Mouse (Mus musculus): Measurements from ENCODE around the gene Nek6. TPM values are rescaled to one million over a fixed set of nuclear protein-coding genes. Genes with fewer than 3 reads are reported as not detected.

Nek6 gene
- total and polyA plus RNA-seq, 3 experiments: 3.7 to 5.4 TPM; not detected in 1

- H3K9ac ChIP-seq (ENCODE audit: control insufficient read depth, low read depth, low read length, poor library complexity, severe bottlenecking): no peak overlapping the region
- DNase-seq (ENCODE audit: low read depth, low spot score): peak; percentile 61
- no peaks in the 10 kb centered on the region for H3K9me3 ChIP-seq (replicated peaks; ENCODE audit: insufficient read depth, low read length)
- no peak for TF ChIP-seq E2F4 (IDR thresholded peaks at IDR 0.05; ENCODE audit: borderline replicate concordance, low read depth, low read length)
- TF ChIP-seq CHD2 (IDR thresholded peaks at IDR 0.05; ENCODE audit: low read length): no peak
- peak; percentile 53 for TF ChIP-seq RCOR1 (IDR thresholded peaks at IDR 0.05; ENCODE audit: low read depth, low read length)
- TF ChIP-seq TCF12 (IDR thresholded peaks at IDR 0.05; ENCODE audit: low read depth, low read length): no peak
- TF ChIP-seq ETS1 (IDR thresholded peaks at IDR 0.05; ENCODE audit: low read depth, low read length): no peak
- TF ChIP-seq MAFK (IDR thresholded peaks at IDR 0.05; ENCODE audit: borderline replicate concordance, low read depth, low read length): no peak
- no peaks in the 10 kb centered on the region for H3K4me1 ChIP-seq (ENCODE audit: control insufficient read depth in 1 of 2, insufficient read depth in 2 of 2, low read length in 2 of 2)
- H3K36me3 ChIP-seq (ENCODE audit: control insufficient read depth in 1 of 2, insufficient read depth in 2 of 2, low read length in 2 of 2): no peaks in the 10 kb centered on the region
- no peaks in the 10 kb centered on the region for H3K27me3 ChIP-seq (ENCODE audit: control insufficient read depth in 1 of 2, insufficient read depth in 2 of 2, low read length in 2 of 2)
- H3K4me3 ChIP-seq (ENCODE audit: control insufficient read depth in 1 of 2, insufficient read depth in 1 of 2, low read depth in 2 of 2, low read length in 2 of 2): no peak overlapping the region
- no peaks in the 10 kb centered on the region for H3K79me2 ChIP-seq (ENCODE audit: control insufficient read depth, insufficient read depth, low read length, poor library complexity)
- H3K27ac ChIP-seq (ENCODE audit: control insufficient read depth, low read depth, low read length): no peak overlapping the region
These were observed 3.0 kb downstream of the Nek6 start for GRCm38 (mm10) chr2:38514411-38514810.

GRCm38 (mm10) chr2:38515446-38515845 lies 4.0 kb downstream of the Nek6 start:
- H3K9me3 ChIP-seq (replicated peaks; ENCODE audit: insufficient read depth, low read length): no peaks in the 10 kb centered on the region
- TF ChIP-seq ETS1 (IDR thresholded peaks at IDR 0.05; ENCODE audit: low read depth, low read length): no peak
- no peak for TF ChIP-seq MYC (IDR thresholded peaks at IDR 0.05; ENCODE audit: low read depth, low read length)
- no peak for TF ChIP-seq SIN3A (IDR thresholded peaks at IDR 0.05; ENCODE audit: low read length)
- no peak for TF ChIP-seq HCFC1 (IDR thresholded peaks at IDR 0.05; ENCODE audit: low read depth, low read length)
- TF ChIP-seq UBTF (IDR thresholded peaks at IDR 0.05; ENCODE audit: borderline replicate concordance, insufficient read depth, low read depth, low read length): no peak
- TF ChIP-seq CHD2 (IDR thresholded peaks at IDR 0.05; ENCODE audit: low read length): no peak
- TF ChIP-seq RAD21 (IDR thresholded peaks at IDR 0.05; ENCODE audit: low read depth, low read length): no peak
- no peak for TF ChIP-seq ZNF384 (IDR thresholded peaks at IDR 0.05; ENCODE audit: low read depth, low read length)
- no peak for TF ChIP-seq TAL1 (IDR thresholded peaks at IDR 0.05; ENCODE audit: low read length)
- no peak for TF ChIP-seq CTCF (IDR thresholded peaks at IDR 0.05 in 2 of 3, conservative IDR thresholded peaks at IDR 0.05 in 1 of 3; ENCODE audit: control insufficient read depth in 1 of 3, insufficient read depth in 1 of 3, low read depth in 2 of 3, low read length in 3 of 3, poor library complexity in 1 of 3, severe bottlenecking in 1 of 3)
- no peak for TF ChIP-seq ZMIZ1 (IDR thresholded peaks at IDR 0.05; ENCODE audit: low read depth, low read length)
- no peak for TF ChIP-seq BHLHE40 (IDR thresholded peaks at IDR 0.05; ENCODE audit: borderline replicate concordance, low read depth, low read length)
- no peak for TF ChIP-seq ZKSCAN1 (IDR thresholded peaks at IDR 0.05; ENCODE audit: low read depth, low read length)
- TF ChIP-seq POLR2AphosphoS5 (IDR thresholded peaks at IDR 0.05; ENCODE audit: borderline replicate concordance, low read depth, low read length): no peak
- no peak for TF ChIP-seq USF1 (IDR thresholded peaks at IDR 0.05; ENCODE audit: low read depth, low read length)
- no peak for TF ChIP-seq TBP (IDR thresholded peaks at IDR 0.05; ENCODE audit: low read depth, low read length)
- TF ChIP-seq USF2 (IDR thresholded peaks at IDR 0.05; ENCODE audit: borderline replicate concordance in 1 of 2, insufficient read depth in 1 of 2, low read depth in 1 of 2, low read length in 2 of 2): no peak
- no peaks in the 10 kb centered on the region for H3K36me3 ChIP-seq (ENCODE audit: control insufficient read depth in 1 of 2, insufficient read depth in 2 of 2, low read length in 2 of 2)
- H3K4me3 ChIP-seq (ENCODE audit: control insufficient read depth in 1 of 2, insufficient read depth in 1 of 2, low read depth in 2 of 2, low read length in 2 of 2): no peak overlapping the region
- H3K27me3 ChIP-seq (ENCODE audit: control insufficient read depth in 1 of 2, insufficient read depth in 2 of 2, low read length in 2 of 2): no peaks in the 10 kb centered on the region
- no peaks in the 10 kb centered on the region for H3K79me2 ChIP-seq (ENCODE audit: control insufficient read depth, insufficient read depth, low read length, poor library complexity)
- H3K4me1 ChIP-seq (ENCODE audit: control insufficient read depth in 1 of 2, insufficient read depth in 2 of 2, low read length in 2 of 2): no peaks in the 10 kb centered on the region
- no peak overlapping the region for H3K27ac ChIP-seq (ENCODE audit: control insufficient read depth, low read depth, low read length)
- H3K9ac ChIP-seq (ENCODE audit: control insufficient read depth, low read depth, low read length, poor library complexity, severe bottlenecking): no peak overlapping the region
- DNase-seq (ENCODE audit: low read depth, low spot score): no peak

Data from MEL (cell line).